Mouse (Mus musculus) small intestine, adult 2 months (tissue): ENCODE data around the gene Nfam1.

ENCODE experiments used
- CTCF ChIP-seq: fragments of 200-500 bp; IDR thresholded peaks from 2 replicates; pipeline ENCODE4 v1.5.1; 2012; ENCODE audit warnings: low read depth, mild to moderate bottlenecking, control low read depth, inconsistent platforms, low read length, moderate library complexity, mixed read lengths; ENCODE audit not compliant: insufficient replicate concordance, insufficient read length; ENCODE audit errors: extremely low read depth
- POLR2A ChIP-seq: fragments of 200-500 bp; IDR thresholded peaks from 2 replicates; pipeline ENCODE4 v1.6.1; 2012; ENCODE audit warnings: low read depth, mild to moderate bottlenecking, control low read depth, inconsistent platforms, low read length, moderate library complexity

DNA sequence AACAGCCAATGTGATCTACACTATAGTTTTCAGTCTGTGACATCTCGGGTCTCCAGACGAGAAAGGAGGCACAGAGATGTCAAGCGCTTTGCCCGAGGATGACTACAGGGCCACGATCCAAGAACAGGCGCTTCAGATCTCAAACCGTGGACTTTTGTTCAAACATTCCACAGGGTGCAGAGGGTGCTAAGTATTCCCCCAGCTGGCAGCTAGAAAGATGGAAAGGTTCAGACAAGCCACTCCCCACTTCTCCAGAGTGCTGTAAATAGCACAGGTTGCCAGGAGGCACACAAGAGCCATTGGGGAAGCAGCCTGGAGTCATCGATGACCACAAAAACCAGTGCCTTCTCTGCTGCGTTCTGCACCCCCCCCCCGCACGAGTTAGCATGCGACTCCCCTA, 74.0 kb downstream of the Nfam1 start:
- no peak for TF ChIP-seq CTCF
- no peak for TF ChIP-seq POLR2A
